Comparison of ENCODE assay signal across 21 mouse cellular contexts in the genomic region with DNA sequence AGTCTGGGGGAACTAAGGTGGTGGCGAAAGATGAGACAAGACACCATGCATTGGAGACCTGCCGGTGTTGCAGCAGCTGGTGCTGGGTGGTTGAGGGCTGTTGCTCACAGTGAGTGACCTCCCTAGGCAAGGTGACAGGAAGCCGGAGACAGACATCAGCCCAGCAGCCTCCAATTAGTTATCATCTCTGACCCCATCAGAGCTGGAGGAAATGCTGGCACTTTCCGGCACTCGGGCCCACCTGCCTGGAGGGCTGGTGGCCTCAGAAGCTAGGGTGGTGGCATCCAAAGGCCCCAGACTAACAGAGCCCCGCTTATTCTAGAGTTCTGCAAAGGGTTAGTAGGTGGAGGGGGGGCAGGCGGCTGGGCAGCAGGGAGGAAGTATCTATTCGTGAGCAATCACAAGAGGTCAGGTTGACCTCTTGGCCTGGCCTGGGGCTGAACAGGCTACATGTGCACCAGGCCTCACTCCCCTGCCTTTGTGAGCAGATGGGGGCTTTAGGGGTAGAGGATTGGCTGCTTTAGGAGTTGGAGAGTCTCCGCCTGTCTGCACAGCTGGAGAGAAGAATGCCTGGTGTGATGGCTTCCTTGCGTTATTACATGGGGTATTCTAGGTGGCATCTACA.
"Had no signal": no experiment of that assay in that cellular context is flagged by ENCODE, and none has a peak within 500 bp of the region (broad histone marks: within the 10 kb centered on the region; RNA-seq: fewer than 3 reads in every experiment).

No protein-coding gene starts in this region.

- ATAC-seq: intestine, postnatal 0 days; liver, embryonic 12.5 days; midbrain, embryonic 16.5 days had no signal

- H3K36me3 ChIP-seq: limb, embryonic 10.5 days; limb, embryonic 13.5 days; liver, embryonic 12.5 days; liver, embryonic 15.5 days; lung, embryonic 15.5 days; midbrain, embryonic 12.5 days; stomach, embryonic 15.5 days had no signal

- H3K9ac ChIP-seq: limb, embryonic 13.5 days; liver, embryonic 12.5 days; liver, embryonic 15.5 days; lung, embryonic 15.5 days; midbrain, embryonic 12.5 days; stomach, embryonic 15.5 days had no signal

- H3K4me1 ChIP-seq: liver, embryonic 12.5 days; liver, embryonic 15.5 days; megakaryocyte, embryonic 14.5 days; midbrain, embryonic 12.5 days; stomach, embryonic 15.5 days had no signal

- H3K27ac ChIP-seq: kidney, postnatal 0 days; layer of hippocampus, adult 2 months; limb, embryonic 10.5 days; limb, embryonic 13.5 days; liver, embryonic 12.5 days; liver, embryonic 15.5 days; lung, embryonic 15.5 days; midbrain, embryonic 12.5 days; stomach, embryonic 15.5 days had no signal

- DNase-seq: kidney, adult 9 months; layer of hippocampus, adult 9-11 months; liver; lung, adult 18-20 months; lung, postnatal 10 days; lung, postnatal 36 days; right cerebral cortex, postnatal 25 days; spleen, adult 18-20 months; thymus, postnatal 25 days had no signal

- H3K9me3 ChIP-seq: limb, embryonic 10.5 days; limb, embryonic 13.5 days; liver, embryonic 12.5 days; liver, embryonic 15.5 days; lung, embryonic 15.5 days; midbrain, embryonic 12.5 days; stomach, embryonic 15.5 days had no signal

- H3K27me3 ChIP-seq: liver, embryonic 12.5 days; liver, embryonic 15.5 days; lung, embryonic 15.5 days; megakaryocyte, embryonic 14.5 days; midbrain, embryonic 12.5 days; stomach, embryonic 15.5 days had no signal

- H3K4me2 ChIP-seq: limb, embryonic 13.5 days; liver, embryonic 12.5 days; liver, embryonic 15.5 days; lung, embryonic 15.5 days; midbrain, embryonic 12.5 days; stomach, embryonic 15.5 days had no signal

- H3K4me3 ChIP-seq: layer of hippocampus, adult 2 months; limb, embryonic 10.5 days; limb, embryonic 13.5 days; liver, embryonic 12.5 days; liver, embryonic 15.5 days; lung, embryonic 15.5 days; midbrain, embryonic 12.5 days; stomach, embryonic 15.5 days had no signal
